Mouse (Mus musculus): Measurements from ENCODE around the gene Icam4. TPM values are rescaled to one million over a fixed set of nuclear protein-coding genes. Genes with fewer than 3 reads are reported as not detected.
"Not testable (repeated sequence)": the region's sequence is repeated elsewhere in the genome, so short reads cannot be mapped to it uniquely, and the experiment has no call there.

The Icam4 gene
- polyA plus RNA-seq, 1 experiment from 2014 or later = 5.9 TPM

- no peak for DNase-seq (ENCODE audit: low spot score)
- peaks cover 11% of the 10 kb centered on the region for H3K4me1 ChIP-seq (replicated peaks)
- no peaks in the 10 kb centered on the region for H3K27me3 ChIP-seq (ENCODE audit: insufficient read depth, poor library complexity, severe bottlenecking)
- H3K4me3 ChIP-seq = no peak overlapping the region
- no peak overlapping the region for H3K27ac ChIP-seq
- no peaks in the 10 kb centered on the region for H3K9me3 ChIP-seq
- H3K36me3 ChIP-seq = peaks cover 13% of the 10 kb centered on the region
Measured at GRCm38 (mm10) chr9:21000811-21001210, 28.4 kb upstream of the Icam4 start.

- DNase-seq (ENCODE audit: low spot score) = no peak
- Histone ChIP-seq H3K4me1 (replicated peaks) (peaks cover 11% of the 10 kb centered on the region), H3K36me3 (peaks cover 21% of the 10 kb centered on the region), H3K4me3 (no peak overlapping the region), H3K27me3 (ENCODE audit: insufficient read depth, poor library complexity, severe bottlenecking) (no peaks in the 10 kb centered on the region), H3K9me3 (no peaks in the 10 kb centered on the region), H3K27ac (no peak overlapping the region)
- WGBS = 74% methylated on average over 6 of the region's 6 CpGs
Measured at GRCm38 (mm10) chr9:21001651-21002200, 27.4 kb upstream of the Icam4 start.

GRCm38 (mm10) chr9:21002270-21002626, 26.9 kb upstream of the Icam4 start:
- peak overlapping the region; percentile 85 for H3K27ac ChIP-seq
- peak overlapping the region; percentile 68 for H3K4me3 ChIP-seq
- no peaks in the 10 kb centered on the region for H3K27me3 ChIP-seq (ENCODE audit: insufficient read depth, poor library complexity, severe bottlenecking)
- H3K4me1 ChIP-seq (replicated peaks) = peaks cover 11% of the 10 kb centered on the region
- no peaks in the 10 kb centered on the region for H3K9me3 ChIP-seq
- H3K36me3 ChIP-seq = peaks cover 27% of the 10 kb centered on the region
- no peak for DNase-seq (ENCODE audit: low spot score)
- WGBS = 15% methylated on average over 7 of the region's 7 CpGs

- H3K36me3 ChIP-seq = peaks cover 33% of the 10 kb centered on the region
- under 1% methylated on average over 72 of the region's 72 CpGs for WGBS
- peak within 1 kb of the TSS; percentile 85 for H3K27ac ChIP-seq
- H3K27me3 ChIP-seq (ENCODE audit: insufficient read depth, poor library complexity, severe bottlenecking) = no peaks in the 10 kb centered on the region
- H3K4me1 ChIP-seq (replicated peaks) = peaks cover 11% of the 10 kb centered on the region
- H3K9me3 ChIP-seq = no peaks in the 10 kb centered on the region
- peak; percentile 93 for DNase-seq (ENCODE audit: low spot score)
- peak within 1 kb of the TSS; percentile 68 for H3K4me3 ChIP-seq
Measured at GRCm38 (mm10) chr9:21002627-21003551, 26.3 kb upstream of the Icam4 start, which contains the start of gene Mrpl4. Gene Mrpl4, plus strand, starts transcription at chr9:21002738.

GRCm38 (mm10) chr9:21007313-21007952, 21.7 kb upstream of the Icam4 start:
- DNase-seq (ENCODE audit: low spot score) = no peak
- peaks cover 8% of the 10 kb centered on the region for H3K27me3 ChIP-seq (ENCODE audit: insufficient read depth, poor library complexity, severe bottlenecking)
- peaks cover 47% of the 10 kb centered on the region for H3K36me3 ChIP-seq
- no peak overlapping the region for H3K27ac ChIP-seq
- WGBS = 93% methylated on average over 10 of the region's 10 CpGs
- H3K9me3 ChIP-seq = no peaks in the 10 kb centered on the region
- no peak overlapping the region for H3K4me3 ChIP-seq
- peaks cover 7% of the 10 kb centered on the region for H3K4me1 ChIP-seq (replicated peaks)

GRCm38 (mm10) chr9:21008007-21008406, 21.2 kb upstream of the Icam4 start:
- H3K36me3 ChIP-seq = peaks cover 47% of the 10 kb centered on the region
- DNase-seq (ENCODE audit: low spot score) = no peak

GRCm38 (mm10) chr9:21010362-21010761, 18.8 kb upstream of the Icam4 start:
- DNase-seq (ENCODE audit: low spot score) = no peak
- Histone ChIP-seq H3K4me1 (replicated peaks) (peaks cover 7% of the 10 kb centered on the region), H3K36me3 (peaks cover 38% of the 10 kb centered on the region), H3K9me3 (no peaks in the 10 kb centered on the region), H3K27ac (no peak overlapping the region), H3K4me3 (no peak overlapping the region), H3K27me3 (ENCODE audit: insufficient read depth, poor library complexity, severe bottlenecking) (peaks cover 35% of the 10 kb centered on the region)
- 56% methylated on average over 2 of the region's 2 CpGs for WGBS

More at GRCm38 (mm10) chr9:21008007-21008406, 21.2 kb upstream of the Icam4 start:
- H3K27me3 ChIP-seq (ENCODE audit: insufficient read depth, poor library complexity, severe bottlenecking) = peaks cover 12% of the 10 kb centered on the region
- no peaks in the 10 kb centered on the region for H3K9me3 ChIP-seq
- H3K27ac ChIP-seq = no peak overlapping the region
- H3K4me3 ChIP-seq = no peak overlapping the region
- whole genome bisulfite sequencing = 86% methylated on average over 7 of the region's 7 CpGs
- H3K4me1 ChIP-seq (replicated peaks) = peaks cover 7% of the 10 kb centered on the region

- WGBS = 71% methylated on average over 9 of the region's 9 CpGs
- not testable (repeated sequence) for H3K9me3 ChIP-seq; H3K4me3 ChIP-seq; DNase-seq (ENCODE audit: low spot score); H3K27ac ChIP-seq
- Histone ChIP-seq H3K4me1 (replicated peaks) (peaks cover 14% of the 10 kb centered on the region), H3K36me3 (peaks cover 32% of the 10 kb centered on the region), H3K27me3 (ENCODE audit: insufficient read depth, poor library complexity, severe bottlenecking) (peaks cover 42% of the 10 kb centered on the region)
Measured at GRCm38 (mm10) chr9:21010939-21011541, 18.1 kb upstream of the Icam4 start.

GRCm38 (mm10) chr9:21011846-21012312, 17.3 kb upstream of the Icam4 start:
- peaks cover 50% of the 10 kb centered on the region for H3K27me3 ChIP-seq (ENCODE audit: insufficient read depth, poor library complexity, severe bottlenecking)
- WGBS = 67% methylated on average over 5 of the region's 5 CpGs
- H3K4me3 ChIP-seq = no peak overlapping the region
- H3K36me3 ChIP-seq = peaks cover 24% of the 10 kb centered on the region
- peaks cover 15% of the 10 kb centered on the region for H3K4me1 ChIP-seq (replicated peaks)
- H3K9me3 ChIP-seq = no peaks in the 10 kb centered on the region
- no peak overlapping the region for H3K27ac ChIP-seq
- no peak for DNase-seq (ENCODE audit: low spot score)

- Histone ChIP-seq H3K27me3 (ENCODE audit: insufficient read depth, poor library complexity, severe bottlenecking) (peaks cover 55% of the 10 kb centered on the region), H3K27ac (no peak overlapping the region), H3K9me3 (no peaks in the 10 kb centered on the region), H3K4me3 (no peak overlapping the region), H3K36me3 (peaks cover 19% of the 10 kb centered on the region), H3K4me1 (replicated peaks) (peaks cover 15% of the 10 kb centered on the region)
- 50% methylated on average over 1 of the region's 1 CpGs for WGBS
- DNase-seq (ENCODE audit: low spot score) = no peak
Measured at GRCm38 (mm10) chr9:21012368-21012767, 16.8 kb upstream of the Icam4 start.

- H3K9me3 ChIP-seq = no peaks in the 10 kb centered on the region
- H3K4me1 ChIP-seq (replicated peaks) = peaks cover 15% of the 10 kb centered on the region
- no peaks in the 10 kb centered on the region for H3K36me3 ChIP-seq
- DNase-seq (ENCODE audit: low spot score) = peak; percentile 28
- WGBS = 2% methylated on average over 29 of the region's 29 CpGs
- H3K4me3 ChIP-seq = peak overlapping the region; percentile 43
- peaks cover 74% of the 10 kb centered on the region for H3K27me3 ChIP-seq (ENCODE audit: insufficient read depth, poor library complexity, severe bottlenecking)
- peak overlapping the region; percentile 40; the same call in 1 of the 2 replicates for H3K27ac ChIP-seq
Measured at GRCm38 (mm10) chr9:21014691-21015570, 14.2 kb upstream of the Icam4 start.
